Comparison of ENCODE assay signal across 23 mouse cellular contexts in genomic region chr16:35201281-35201680, GRCm38 (mm10). TPM values are rescaled to one million over a fixed set of nuclear protein-coding genes. Genes with fewer than 3 reads are reported as not detected.
A peak's percentile ranks its signal among the peaks of the same experiment; 100 is the strongest.
DNase-seq lines count a peak whose midpoint lies in the region; ATAC-seq and TF ChIP-seq lines count a peak whose summit lies in the region.
"Had no signal": no experiment of that assay in that cellular context is flagged by ENCODE, and none has a peak within 500 bp of the region (broad histone marks: within the 10 kb centered on the region; RNA-seq: fewer than 3 reads in every experiment).

No protein-coding gene starts in this region.

- H3K4me2 ChIP-seq in intestine, embryonic 15.5 days (replicated peaks) = no peak overlapping the region
- no peak overlapping the region for H3K4me2 ChIP-seq in intestine, embryonic 16.5 days (ENCODE audit: low read depth, low read length)
- H3K4me2 ChIP-seq in heart, embryonic 12.5 days = no peak overlapping the region
- H3K4me2 ChIP-seq in heart, embryonic 13.5 days = 0 out of 2 replicates have a peak overlapping the region, but pooled peaks have one; percentile 7
- H3K4me2 ChIP-seq in intestine, postnatal 0 days (replicated peaks; ENCODE audit: low read depth) = no peak overlapping the region
- H3K4me2 ChIP-seq: forebrain, embryonic 13.5 days; limb, embryonic 12.5 days; liver, embryonic 11.5 days; neural tube, embryonic 12.5 days had no signal

- no peak overlapping the region for H3K27ac ChIP-seq in intestine, embryonic 15.5 days
- no peak overlapping the region for H3K27ac ChIP-seq in intestine, embryonic 16.5 days (ENCODE audit: low read length)
- H3K27ac ChIP-seq in heart, embryonic 12.5 days (ENCODE audit: poor library complexity, severe bottlenecking) = peak overlapping the region; percentile 81
- peak overlapping the region; percentile 87 for H3K27ac ChIP-seq in heart, embryonic 13.5 days (replicated peaks)
- peak overlapping the region; percentile 41; the same call in 1 of the 2 replicates for H3K27ac ChIP-seq in intestine, postnatal 0 days (ENCODE audit: low read depth, low read length)
- H3K27ac ChIP-seq: forebrain, embryonic 13.5 days; hindbrain, embryonic 10.5 days; hindbrain, postnatal 0 days; limb, embryonic 12.5 days; neural tube, embryonic 12.5 days had no signal

- H3K27me3 ChIP-seq in intestine, embryonic 15.5 days (replicated peaks) = no peaks in the 10 kb centered on the region
- H3K27me3 ChIP-seq in intestine, embryonic 16.5 days (replicated peaks; ENCODE audit: control insufficient read depth, insufficient read depth, low read length) = no peaks in the 10 kb centered on the region
- no peaks in the 10 kb centered on the region for H3K27me3 ChIP-seq in heart, embryonic 12.5 days (replicated peaks)
- no peaks in the 10 kb centered on the region for H3K27me3 ChIP-seq in heart, embryonic 13.5 days (replicated peaks)
- H3K27me3 ChIP-seq in intestine, postnatal 0 days (replicated peaks; ENCODE audit: control insufficient read depth, insufficient read depth, low read length) = no peaks in the 10 kb centered on the region
- H3K27me3 ChIP-seq: forebrain, embryonic 13.5 days; limb, embryonic 12.5 days; neural tube, embryonic 12.5 days had no signal

- WGBS in intestine, embryonic 15.5 days = 75% methylated on average over 5 of the region's 5 CpGs
- 68% methylated on average over 5 of the region's 5 CpGs for WGBS in intestine, embryonic 16.5 days
- WGBS in heart, embryonic 12.5 days = 32% methylated on average over 5 of the region's 5 CpGs
- 30% methylated on average over 5 of the region's 5 CpGs for WGBS in heart, embryonic 13.5 days
- WGBS in intestine, postnatal 0 days = 78% methylated on average over 5 of the region's 5 CpGs

- no peak overlapping the region for H3K9ac ChIP-seq in intestine, embryonic 15.5 days
- no peak overlapping the region for H3K9ac ChIP-seq in intestine, embryonic 16.5 days (ENCODE audit: low read depth, low read length)
- no peak overlapping the region for H3K9ac ChIP-seq in heart, embryonic 12.5 days
- no peak overlapping the region for H3K9ac ChIP-seq in heart, embryonic 13.5 days
- no peak overlapping the region for H3K9ac ChIP-seq in intestine, postnatal 0 days (ENCODE audit: low read depth, low read length)
- H3K9ac ChIP-seq: forebrain, embryonic 13.5 days; limb, embryonic 12.5 days; neural tube, embryonic 12.5 days had no signal

- DNase-seq in embryo, embryonic 10.5 days (ENCODE audit: low spot score) = no peak
- DNase-seq: adrenal gland, adult 8-10 months; cerebellum, adult 18-20 months; cerebellum, postnatal 36 days; kidney, adult 18-20 months; midbrain, embryonic 14.5 days; right cerebral cortex, postnatal 14 days; thymus, adult 18-20 months; thymus, postnatal 4 days had no signal

- no peaks in the 10 kb centered on the region for H3K9me3 ChIP-seq in intestine, embryonic 15.5 days
- no peaks in the 10 kb centered on the region for H3K9me3 ChIP-seq in intestine, embryonic 16.5 days (ENCODE audit: control insufficient read depth, low read length)
- no peaks in the 10 kb centered on the region for H3K9me3 ChIP-seq in heart, embryonic 12.5 days (replicated peaks)
- no peaks in the 10 kb centered on the region for H3K9me3 ChIP-seq in heart, embryonic 13.5 days
- no peaks in the 10 kb centered on the region for H3K9me3 ChIP-seq in intestine, postnatal 0 days (ENCODE audit: control insufficient read depth)
- H3K9me3 ChIP-seq: forebrain, embryonic 13.5 days; hindbrain, embryonic 10.5 days; limb, embryonic 12.5 days; neural tube, embryonic 12.5 days had no signal

- 0 out of 2 replicates have a peak, but pooled peaks have one; percentile 36 for ATAC-seq in intestine, embryonic 15.5 days
- no peak for ATAC-seq in intestine, embryonic 16.5 days
- no peak for ATAC-seq in heart, embryonic 12.5 days (ENCODE audit: insufficient number of reproducible peaks, low FRiP score)
- ATAC-seq in heart, embryonic 13.5 days (ENCODE audit: extremely low read depth, insufficient number of reproducible peaks, low FRiP score, low TSS enrichment) = no peak
- ATAC-seq in intestine, postnatal 0 days = no peak
- no peak for ATAC-seq in megakaryocyte, adult 5-6 weeks (ENCODE audit: poor library complexity, severe bottlenecking)
- ATAC-seq: activated CD4-positive, CD25-positive, alpha-beta regulatory T cell, adult 4 months; forebrain, embryonic 13.5 days; hindbrain, postnatal 0 days had no signal

- H3K36me3 ChIP-seq in intestine, embryonic 15.5 days = no peaks in the 10 kb centered on the region
- no peaks in the 10 kb centered on the region for H3K36me3 ChIP-seq in intestine, embryonic 16.5 days (ENCODE audit: control insufficient read depth, insufficient read depth, low read length)
- H3K36me3 ChIP-seq in heart, embryonic 12.5 days = no peaks in the 10 kb centered on the region
- no peaks in the 10 kb centered on the region for H3K36me3 ChIP-seq in heart, embryonic 13.5 days
- H3K36me3 ChIP-seq in intestine, postnatal 0 days (ENCODE audit: control insufficient read depth, insufficient read depth) = no peaks in the 10 kb centered on the region
- H3K36me3 ChIP-seq: hindbrain, embryonic 10.5 days; limb, embryonic 12.5 days; neural tube, embryonic 12.5 days had no signal

- H3K4me3 ChIP-seq in intestine, embryonic 15.5 days (replicated peaks) = no peak overlapping the region
- no peak overlapping the region for H3K4me3 ChIP-seq in intestine, embryonic 16.5 days (ENCODE audit: low read length)
- no peak overlapping the region for H3K4me3 ChIP-seq in heart, embryonic 12.5 days
- no peak overlapping the region for H3K4me3 ChIP-seq in heart, embryonic 13.5 days
- no peak overlapping the region for H3K4me3 ChIP-seq in intestine, postnatal 0 days (ENCODE audit: low read depth, low read length)
- H3K4me3 ChIP-seq: forebrain, embryonic 13.5 days; hindbrain, embryonic 10.5 days; limb, embryonic 12.5 days; megakaryocyte, embryonic 14.5 days; neural tube, embryonic 12.5 days had no signal

- H3K4me1 ChIP-seq in intestine, embryonic 15.5 days (replicated peaks) = peaks cover 16% of the 10 kb centered on the region
- H3K4me1 ChIP-seq in intestine, embryonic 16.5 days (ENCODE audit: control insufficient read depth, insufficient read depth, low read length) = peaks cover 19% of the 10 kb centered on the region
- peaks cover 49% of the 10 kb centered on the region for H3K4me1 ChIP-seq in heart, embryonic 12.5 days (replicated peaks)
- peaks cover 56% of the 10 kb centered on the region for H3K4me1 ChIP-seq in heart, embryonic 13.5 days
- H3K4me1 ChIP-seq in intestine, postnatal 0 days (replicated peaks; ENCODE audit: control insufficient read depth, insufficient read depth, low read length) = no peaks in the 10 kb centered on the region

- no peak for TF ChIP-seq CTCF in intestine, postnatal 0 days (IDR thresholded peaks at IDR 0.05; ENCODE audit: low read depth)

RNA-seq across cellular contexts. Expression of gene Adcy5, which starts 46.6 kb away (rescaled TPM):
- polyA plus RNA-seq in intestine, embryonic 15.5 days (2015; fragmentation: Nextera tagmentation; extraction: Ambion mirVana) = 2.0 and 2.8 TPM in 2 replicates
- 1.9 and 2.0 TPM in 2 replicates for polyA plus RNA-seq in intestine, embryonic 16.5 days (2015; fragmentation: Nextera tagmentation; extraction: Ambion mirVana)
- polyA plus RNA-seq in heart, embryonic 12.5 days (2016; fragmentation: Nextera tagmentation; extraction: Ambion mirVana) = 7.8 and 8.3 TPM in 2 replicates
- 5.4 and 6.1 TPM in 2 replicates for polyA plus RNA-seq in heart, embryonic 13.5 days (2015; fragmentation: Nextera tagmentation; extraction: Ambion mirVana)
- 1.8 and 2.0 TPM in 2 replicates for polyA plus RNA-seq in intestine, postnatal 0 days (2015; fragmentation: Nextera tagmentation; extraction: Ambion mirVana)
- not detected in 2 replicates for total RNA-seq in megakaryocyte, adult 5-6 weeks (2015)
- total RNA-seq in megakaryocyte, adult 5-6 weeks (2017) = not detected in 2 replicates

Comparison
In these comparisons a context has a peak if more than half of its experiments do, and no peak if none do; other contexts are left out.
1. H3K27ac ChIP-seq: peak in heart, embryonic 12.5 days (single experiment), heart, embryonic 13.5 days (single experiment) and intestine, postnatal 0 days (single experiment); none in intestine, embryonic 15.5 days (single experiment) and intestine, embryonic 16.5 days (single experiment).